Mouse (Mus musculus): ENCODE data around the gene Treml4. TPM values are rescaled to one million over a fixed set of nuclear protein-coding genes. Genes with fewer than 3 reads are reported as not detected.

The Treml4 gene
- polyA plus RNA-seq, 1 experiment from 2014 or later = 2.2 TPM

DNA sequence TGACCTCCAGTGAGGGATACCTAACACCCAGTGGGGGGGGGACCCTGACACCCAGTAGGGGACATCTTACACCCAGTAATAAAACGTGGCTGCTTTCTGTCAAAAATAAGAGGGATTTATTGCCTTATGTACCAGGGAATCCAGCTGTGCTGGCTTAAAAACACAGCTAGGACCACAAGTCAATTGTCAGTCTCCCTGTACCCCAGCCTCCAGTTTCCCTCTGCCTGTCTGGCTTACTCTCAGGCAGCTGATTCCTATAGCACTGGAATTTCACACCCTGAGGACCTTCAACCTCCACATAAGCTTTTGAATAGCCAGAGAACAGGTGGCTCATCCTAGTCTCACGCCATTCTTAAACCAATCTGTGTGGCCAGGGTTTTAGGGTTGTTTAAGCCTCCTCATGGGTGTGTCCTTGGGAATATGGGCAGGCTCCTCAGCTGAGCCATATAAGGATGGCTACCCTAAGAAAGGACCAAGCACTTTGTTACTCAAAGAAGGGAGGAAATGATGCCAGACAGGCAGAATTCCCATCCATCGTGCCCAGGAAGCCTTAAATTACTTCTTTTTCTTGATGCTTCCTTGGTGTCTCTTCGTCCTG is 28.2 kb upstream of the Treml4 start:
- no peaks in the 10 kb centered on the region for H3K27me3 ChIP-seq (replicated peaks; ENCODE audit: control insufficient read depth, insufficient read depth, low read length)
- 47% methylated on average over 4 of the region's 4 CpGs for WGBS
- ATAC-seq = no peak

DNA sequence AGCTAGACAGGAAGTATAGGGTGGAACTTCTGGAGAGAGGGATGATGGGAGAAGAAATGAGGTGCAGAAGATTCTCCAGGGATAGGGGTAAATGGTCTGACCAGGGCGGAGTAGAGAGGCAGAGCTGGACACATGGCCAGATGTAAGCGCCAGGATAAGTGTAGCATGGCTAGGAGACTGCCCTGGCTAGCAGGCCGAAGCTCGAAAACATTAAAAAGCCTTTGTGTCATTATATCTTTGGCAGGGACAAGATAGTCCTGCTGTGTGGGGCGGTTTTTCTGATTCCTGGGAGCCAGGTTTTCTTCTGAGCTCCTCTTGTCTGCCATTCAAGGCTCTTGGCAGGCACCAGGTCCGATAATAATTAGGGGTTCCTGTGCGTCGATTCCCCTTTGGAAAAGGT is 26.5 kb upstream of the Treml4 start:
- no peaks in the 10 kb centered on the region for H3K4me1 ChIP-seq (replicated peaks; ENCODE audit: control insufficient read depth, insufficient read depth, low read length)
- H3K4me2 ChIP-seq (replicated peaks; ENCODE audit: low read depth) = no peak overlapping the region
- TF ChIP-seq CTCF (IDR thresholded peaks at IDR 0.05; ENCODE audit: low read depth) = no peak
- no peaks in the 10 kb centered on the region for H3K9me3 ChIP-seq (ENCODE audit: control insufficient read depth)
- no peaks in the 10 kb centered on the region for H3K36me3 ChIP-seq (ENCODE audit: control insufficient read depth, insufficient read depth)
- H3K9ac ChIP-seq (ENCODE audit: low read depth, low read length) = no peak overlapping the region
- H3K4me3 ChIP-seq (ENCODE audit: low read depth, low read length) = no peak overlapping the region
- no peak for ATAC-seq
- no peaks in the 10 kb centered on the region for H3K27me3 ChIP-seq (replicated peaks; ENCODE audit: control insufficient read depth, insufficient read depth, low read length)
- WGBS = 95% methylated on average over 8 of the region's 8 CpGs
- H3K27ac ChIP-seq (ENCODE audit: low read depth, low read length) = no peak overlapping the region

More for the DNA sequence above, 28.2 kb upstream of the Treml4 start:
- Histone ChIP-seq H3K9ac (ENCODE audit: low read depth, low read length) (no peak overlapping the region), H3K9me3 (ENCODE audit: control insufficient read depth) (no peaks in the 10 kb centered on the region), H3K4me3 (ENCODE audit: low read depth, low read length) (no peak overlapping the region), H3K4me1 (replicated peaks; ENCODE audit: control insufficient read depth, insufficient read depth, low read length) (no peaks in the 10 kb centered on the region), H3K36me3 (ENCODE audit: control insufficient read depth, insufficient read depth) (no peaks in the 10 kb centered on the region), H3K27ac (ENCODE audit: low read depth, low read length) (no peak overlapping the region), H3K4me2 (replicated peaks; ENCODE audit: low read depth) (no peak overlapping the region)
- TF ChIP-seq CTCF (IDR thresholded peaks at IDR 0.05; ENCODE audit: low read depth) = no peak

DNA sequence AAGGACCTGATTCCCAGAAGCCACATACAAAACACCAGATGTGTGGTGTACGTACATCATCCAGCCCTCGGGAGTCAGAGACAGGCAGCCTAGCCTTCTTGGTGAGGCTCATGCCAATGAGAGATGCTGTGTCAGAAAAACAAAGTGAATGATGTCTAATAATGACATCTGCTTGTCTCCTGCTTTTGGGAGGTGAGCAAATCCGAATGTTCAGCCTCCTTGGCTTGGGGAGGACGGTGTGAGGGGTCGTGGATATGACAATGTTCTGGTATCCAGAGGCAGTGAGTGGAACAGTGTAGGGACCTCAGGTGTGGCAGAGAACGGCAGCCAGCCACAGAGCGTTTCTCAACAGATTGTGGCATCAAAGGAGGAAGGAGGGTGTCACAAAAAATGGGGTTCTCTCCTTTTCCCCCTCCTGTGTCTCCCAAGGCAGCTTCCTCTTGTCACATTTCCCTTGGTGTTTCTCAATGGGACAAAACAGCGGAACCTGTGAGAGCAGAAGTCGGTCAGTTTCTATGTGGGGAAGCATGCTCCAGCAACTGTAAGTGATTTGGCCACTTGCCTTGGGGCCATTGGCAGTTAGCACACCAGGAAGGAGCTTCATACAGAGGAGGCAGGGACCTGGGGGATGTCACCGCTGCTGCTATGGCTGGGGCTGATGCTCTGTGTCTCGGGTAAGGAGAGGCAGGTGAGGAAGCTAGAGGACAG is 16.7 kb upstream of the Treml4 start, which contains the start of gene Trem3:
Gene Trem3 (plus strand): TSS at position 557 of the 708 bp plus-strand sequence.
- no peak for TF ChIP-seq CTCF (IDR thresholded peaks at IDR 0.05; ENCODE audit: low read depth)
- ATAC-seq = no peak
- Histone ChIP-seq H3K27me3 (replicated peaks; ENCODE audit: control insufficient read depth, insufficient read depth, low read length) (no peaks in the 10 kb centered on the region), H3K9me3 (ENCODE audit: control insufficient read depth) (no peaks in the 10 kb centered on the region), H3K4me3 (ENCODE audit: low read depth, low read length) (no peak within 1 kb of the TSS), H3K9ac (ENCODE audit: low read depth, low read length) (no peak within 1 kb of the TSS), H3K4me2 (replicated peaks; ENCODE audit: low read depth) (no peak within 1 kb of the TSS), H3K36me3 (ENCODE audit: control insufficient read depth, insufficient read depth) (no peaks in the 10 kb centered on the region), H3K27ac (ENCODE audit: low read depth, low read length) (no peak within 1 kb of the TSS), H3K4me1 (replicated peaks; ENCODE audit: control insufficient read depth, insufficient read depth, low read length) (no peaks in the 10 kb centered on the region)
- 75% methylated on average over 11 of the region's 11 CpGs for WGBS

DNA sequence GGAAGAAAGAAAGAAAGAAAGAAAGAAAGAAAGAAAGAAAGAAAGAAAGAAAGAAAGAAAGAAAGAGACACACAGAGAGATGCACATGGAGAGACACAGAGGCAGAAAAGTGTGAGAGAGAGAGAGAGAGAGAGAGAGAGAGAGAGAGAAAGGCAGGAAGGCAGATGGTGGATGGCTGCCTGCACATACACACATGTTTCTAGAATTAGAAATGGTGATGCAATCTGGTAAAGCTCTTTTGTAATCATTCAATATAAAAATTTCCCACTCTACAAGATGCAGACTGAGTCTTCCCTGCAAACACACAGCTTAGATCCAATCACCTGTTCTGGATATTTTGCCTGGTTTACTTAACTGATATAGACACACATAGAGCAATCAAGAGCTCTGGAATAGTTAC is 15.1 kb upstream of the Treml4 start:
- Histone ChIP-seq H3K4me2 (replicated peaks; ENCODE audit: low read depth) (no peak overlapping the region), H3K36me3 (ENCODE audit: control insufficient read depth, insufficient read depth) (no peaks in the 10 kb centered on the region), H3K4me1 (replicated peaks; ENCODE audit: control insufficient read depth, insufficient read depth, low read length) (no peaks in the 10 kb centered on the region), H3K9me3 (ENCODE audit: control insufficient read depth) (no peaks in the 10 kb centered on the region), H3K27ac (ENCODE audit: low read depth, low read length) (no peak overlapping the region), H3K4me3 (ENCODE audit: low read depth, low read length) (no peak overlapping the region), H3K27me3 (replicated peaks; ENCODE audit: control insufficient read depth, insufficient read depth, low read length) (no peaks in the 10 kb centered on the region), H3K9ac (ENCODE audit: low read depth, low read length) (no peak overlapping the region)
- TF ChIP-seq CTCF (IDR thresholded peaks at IDR 0.05; ENCODE audit: low read depth) = no peak
- no peak for ATAC-seq

DNA sequence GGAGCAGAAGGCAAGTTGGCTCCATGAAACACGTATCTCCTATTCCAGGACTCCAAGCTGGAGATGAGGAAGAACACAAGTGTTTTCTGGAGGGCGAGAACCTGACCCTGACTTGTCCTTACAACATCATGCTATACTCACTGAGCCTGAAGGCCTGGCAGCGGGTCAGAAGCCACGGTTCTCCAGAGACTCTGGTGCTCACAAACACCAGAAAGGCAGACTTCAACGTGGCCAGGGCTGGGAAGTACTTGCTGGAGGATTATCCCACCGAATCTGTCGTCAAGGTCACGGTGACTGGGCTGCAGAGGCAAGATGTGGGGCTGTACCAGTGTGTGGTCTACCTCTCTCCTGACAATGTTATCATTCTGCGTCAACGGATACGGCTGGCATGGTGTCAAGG is 14.6 kb upstream of the Treml4 start:
- Histone ChIP-seq H3K27ac (ENCODE audit: low read depth, low read length) (no peak overlapping the region), H3K27me3 (replicated peaks; ENCODE audit: control insufficient read depth, insufficient read depth, low read length) (no peaks in the 10 kb centered on the region), H3K9me3 (ENCODE audit: control insufficient read depth) (no peaks in the 10 kb centered on the region), H3K4me2 (replicated peaks; ENCODE audit: low read depth) (no peak overlapping the region), H3K36me3 (ENCODE audit: control insufficient read depth, insufficient read depth) (no peaks in the 10 kb centered on the region), H3K9ac (ENCODE audit: low read depth, low read length) (no peak overlapping the region), H3K4me3 (ENCODE audit: low read depth, low read length) (no peak overlapping the region), H3K4me1 (replicated peaks; ENCODE audit: control insufficient read depth, insufficient read depth, low read length) (no peaks in the 10 kb centered on the region)
- no peak for ATAC-seq
- 72% methylated on average over 11 of the region's 11 CpGs for WGBS
- TF ChIP-seq CTCF (IDR thresholded peaks at IDR 0.05; ENCODE audit: low read depth) = no peak

DNA sequence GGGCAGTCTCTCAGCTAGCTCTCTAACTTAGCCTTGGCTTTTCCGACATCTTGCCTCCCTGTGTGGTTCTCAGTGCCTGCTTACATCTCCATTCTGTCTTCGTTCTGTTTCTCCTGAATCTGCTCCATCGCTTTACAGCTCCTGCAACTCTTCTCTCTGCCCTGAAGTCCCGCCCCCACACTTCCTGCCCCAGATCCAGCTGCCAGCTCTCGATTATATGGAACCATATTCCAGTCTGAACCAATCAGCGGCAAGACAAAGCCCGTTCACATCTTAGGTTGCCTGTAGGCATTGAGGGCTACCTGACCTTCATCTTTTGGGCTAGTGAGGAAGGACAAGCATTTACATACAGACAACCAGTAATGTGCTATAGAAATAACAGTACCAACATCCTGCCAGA is 13.5 kb upstream of the Treml4 start:
- no peak for TF ChIP-seq CTCF (IDR thresholded peaks at IDR 0.05; ENCODE audit: low read depth)
- H3K27me3 ChIP-seq (replicated peaks; ENCODE audit: control insufficient read depth, insufficient read depth, low read length) = no peaks in the 10 kb centered on the region
- H3K4me2 ChIP-seq (replicated peaks; ENCODE audit: low read depth) = no peak overlapping the region
- no peak for ATAC-seq
- H3K4me1 ChIP-seq (replicated peaks; ENCODE audit: control insufficient read depth, insufficient read depth, low read length) = no peaks in the 10 kb centered on the region
- H3K27ac ChIP-seq (ENCODE audit: low read depth, low read length) = no peak overlapping the region
- no peak overlapping the region for H3K9ac ChIP-seq (ENCODE audit: low read depth, low read length)
- no peak overlapping the region for H3K4me3 ChIP-seq (ENCODE audit: low read depth, low read length)
- H3K36me3 ChIP-seq (ENCODE audit: control insufficient read depth, insufficient read depth) = no peaks in the 10 kb centered on the region
- no peaks in the 10 kb centered on the region for H3K9me3 ChIP-seq (ENCODE audit: control insufficient read depth)
- WGBS = 88% methylated on average over 7 of the region's 7 CpGs
